Mouse (Mus musculus) spleen, embryonic (tissue): ENCODE data around the gene Acsm5.
"Not testable (repeated sequence)": the region's sequence is repeated elsewhere in the genome, so short reads cannot be mapped to it uniquely, and the experiment has no call there.

Experiments used
- CTCF ChIA-PET: fragments of 350-600 bp; sonication (Branson Sonifier 250); formaldehyde crosslinking; loops from one replicate; lab custom pipeline; 2022; lab: Charles Lee

The Acsm5 gene

GRCm38 (mm10) chr7:119545572-119545971 lies 26.3 kb downstream of the Acsm5 start:
- CTCF ChIA-PET = no interaction called here

- CTCF ChIA-PET = no interaction called here
Observed at GRCm38 (mm10) chr7:119550471-119551222, 31.4 kb downstream of the Acsm5 start.

GRCm38 (mm10) chr7:119554040-119554439 lies 34.8 kb downstream of the Acsm5 start, which contains the start of gene Acsm2:
TSS of gene Acsm2 (plus strand) at chr7:119554340.
- CTCF ChIA-PET = no interaction called here

GRCm38 (mm10) chr7:119559789-119560451 lies 40.7 kb downstream of the Acsm5 start:
- CTCF ChIA-PET = no interaction called here

GRCm38 (mm10) chr7:119560452-119560835 lies 41.2 kb downstream of the Acsm5 start:
- CTCF ChIA-PET = no interaction called here

- CTCF ChIA-PET = no interaction called here
Observed at GRCm38 (mm10) chr7:119561441-119561840, 42.2 kb downstream of the Acsm5 start.

- CTCF ChIA-PET = not testable (repeated sequence)
Observed at GRCm38 (mm10) chr7:119562476-119562875, 43.2 kb downstream of the Acsm5 start.

GRCm38 (mm10) chr7:119594530-119595107 lies 75.4 kb downstream of the Acsm5 start:
- CTCF ChIA-PET = no interaction called here
